Mouse (Mus musculus) forebrain, postnatal 0 days (tissue): ENCODE measurements around the gene Itpr1. TPM values are rescaled to one million over a fixed set of nuclear protein-coding genes. Genes with fewer than 3 reads are reported as not detected.

ENCODE experiments used
- ATAC-seq: fragments of 200-750 bp; cut with Nextera tagmentation; 2 replicates; pipeline ENCODE4 v1.8.0; 2017; ENCODE audit warnings: mild to moderate bottlenecking, moderate library complexity
- DNase-seq: peaks from one replicate; pipeline ENCODE4 v3.0.0-alpha.2; 2015
- H3K27ac ChIP-seq: fragments of 300-500 bp; sonication (generic); 2 replicates; pipeline ENCODE4 v1.5.1; 2014; ENCODE audit warnings: low read depth, mild to moderate bottlenecking, antibody characterized with exemption, low read length, moderate library complexity, mixed read lengths
- H3K27me3 ChIP-seq: fragments of 300-500 bp; sonication (generic); 2 replicates; pipeline ENCODE4 v1.6.1; 2014; ENCODE audit warnings: mild to moderate bottlenecking, low read length, mixed read lengths; ENCODE audit not compliant: insufficient read depth
- H3K36me3 ChIP-seq: fragments of 300-500 bp; sonication (generic); 2 replicates; pipeline ENCODE4 v1.6.1; 2014; ENCODE audit warnings: mild to moderate bottlenecking, moderate library complexity; ENCODE audit not compliant: insufficient read depth
- H3K4me1 ChIP-seq: fragments of 300-500 bp; sonication (generic); 2 replicates; pipeline ENCODE4 v1.6.1; 2014; ENCODE audit warnings: antibody characterized with exemption; ENCODE audit not compliant: insufficient read depth
- H3K4me2 ChIP-seq: fragments of 300-500 bp; sonication (generic); 2 replicates; pipeline ENCODE4 v1.6.1; 2014; ENCODE audit warnings: low read depth, mild to moderate bottlenecking, moderate library complexity
- H3K4me3 ChIP-seq: fragments of 300-500 bp; sonication (generic); 2 replicates; pipeline ENCODE4 v1.5.1; 2014; ENCODE audit warnings: low read depth, low read length, mixed read lengths
- H3K9ac ChIP-seq: fragments of 300-500 bp; sonication (generic); 2 replicates; pipeline ENCODE4 v1.6.1; 2014; ENCODE audit warnings: mild to moderate bottlenecking
- H3K9me3 ChIP-seq: fragments of 300-500 bp; sonication (generic); 2 replicates; pipeline ENCODE4 v1.6.1; 2016; ENCODE audit warnings: low read length
- CTCF ChIP-seq: sonication (generic); IDR thresholded peaks from 2 replicates; pipeline ENCODE4 v1.5.1; 2016; ENCODE audit warnings: antibody characterized with exemption, control low read depth, low read depth
- WGBS: fragments of 180-500 bp; shearing (Covaris S2); extraction: QIAGEN DNeasy Blood & Tissue Kit; methylation state at CpG from one replicate; pipeline ENCODE4 v1.1.7; 2014; 5-methylcytosine and 5-hydroxymethylcytosine counted together
- polyA plus RNA-seq: library from polyadenylated mRNA; unstranded; fragments of >200 nt; fragmentation: Nextera tagmentation; extraction: Ambion mirVana; gene quantifications from 2 replicates; pipeline ENCODE4 v1.2.1, GENCODE M21; 2015
- total RNA-seq: library from RNA; depleted of rRNA; stranded (reverse); fragments of >200 nt; gene quantifications from 2 replicates; pipeline ENCODE4 v1.2.3, GENCODE M21; 2014

The Itpr1 gene
- total and polyA plus RNA-seq, 2 experiments from 2014 or later = 5.5 to 39.6 TPM

- TF ChIP-seq CTCF = no peak
Measured at GRCm38 (mm10) chr6:108338362-108338761, 125.5 kb downstream of the Itpr1 start.

GRCm38 (mm10) chr6:108342989-108343388, 130.1 kb downstream of the Itpr1 start:
- H3K27ac ChIP-seq = no peak overlapping the region
- no peaks in the 10 kb centered on the region for H3K36me3 ChIP-seq
- ATAC-seq (no peak), DNase-seq (no peak)
- H3K9ac ChIP-seq = no peak overlapping the region
- no peak overlapping the region for H3K4me2 ChIP-seq
- H3K4me1 ChIP-seq = no peaks in the 10 kb centered on the region
- no peaks in the 10 kb centered on the region for H3K27me3 ChIP-seq
- WGBS = 79% methylated on average over 5 of the region's 5 CpGs
- TF ChIP-seq CTCF = no peak
- H3K9me3 ChIP-seq = no peaks in the 10 kb centered on the region
- H3K4me3 ChIP-seq = no peak overlapping the region

More at GRCm38 (mm10) chr6:108338362-108338761, 125.5 kb downstream of the Itpr1 start:
- no peaks in the 10 kb centered on the region for H3K36me3 ChIP-seq
- no peak for DNase-seq
- H3K4me1 ChIP-seq = peaks cover 16% of the 10 kb centered on the region
- no peaks in the 10 kb centered on the region for H3K9me3 ChIP-seq
- H3K4me2 ChIP-seq = no peak overlapping the region
- no peak overlapping the region for H3K27ac ChIP-seq
- ATAC-seq = no peak
- no peak overlapping the region for H3K9ac ChIP-seq
- WGBS = 92% methylated on average over 5 of the region's 5 CpGs
- no peaks in the 10 kb centered on the region for H3K27me3 ChIP-seq
- H3K4me3 ChIP-seq = no peak overlapping the region

- H3K4me2 ChIP-seq = no peak overlapping the region
- DNase-seq = no peak
- 75% methylated on average over 4 of the region's 4 CpGs for WGBS
Measured at GRCm38 (mm10) chr6:108343781-108344310, 130.9 kb downstream of the Itpr1 start.

GRCm38 (mm10) chr6:108350801-108351200, 137.9 kb downstream of the Itpr1 start:
- TF ChIP-seq CTCF = no peak
- no peaks in the 10 kb centered on the region for H3K27me3 ChIP-seq
- no peak overlapping the region for H3K27ac ChIP-seq
- DNase-seq = no peak
- WGBS = 83% methylated on average over 2 of the region's 2 CpGs
- no peak for ATAC-seq
- H3K4me1 ChIP-seq = no peaks in the 10 kb centered on the region
- no peaks in the 10 kb centered on the region for H3K9me3 ChIP-seq
- H3K36me3 ChIP-seq = no peaks in the 10 kb centered on the region
- no peak overlapping the region for H3K9ac ChIP-seq
- H3K4me2 ChIP-seq = no peak overlapping the region
- H3K4me3 ChIP-seq = no peak overlapping the region

More at GRCm38 (mm10) chr6:108343781-108344310, 130.9 kb downstream of the Itpr1 start:
- H3K9ac ChIP-seq = no peak overlapping the region
- peak; percentile 50 for TF ChIP-seq CTCF
- H3K9me3 ChIP-seq = no peaks in the 10 kb centered on the region
- no peak overlapping the region for H3K27ac ChIP-seq
- no peaks in the 10 kb centered on the region for H3K36me3 ChIP-seq
- H3K4me1 ChIP-seq = no peaks in the 10 kb centered on the region
- no peak overlapping the region for H3K4me3 ChIP-seq
- H3K27me3 ChIP-seq = no peaks in the 10 kb centered on the region
- ATAC-seq = no peak; the same call in 1 of the 2 replicates

- peak overlapping the region; percentile 30; the same call in 1 of the 2 replicates for H3K27ac ChIP-seq
- WGBS = 59% methylated on average over 8 of the region's 8 CpGs
Measured at GRCm38 (mm10) chr6:108351998-108352397, 139.1 kb downstream of the Itpr1 start.

GRCm38 (mm10) chr6:108367412-108367811, 154.5 kb downstream of the Itpr1 start:
- Histone ChIP-seq H3K36me3 (no peaks in the 10 kb centered on the region), H3K9ac (no peak overlapping the region), H3K9me3 (no peaks in the 10 kb centered on the region), H3K27me3 (no peaks in the 10 kb centered on the region), H3K27ac (no peak overlapping the region), H3K4me3 (no peak overlapping the region), H3K4me2 (no peak overlapping the region), H3K4me1 (no peaks in the 10 kb centered on the region)
- ATAC-seq (peak; percentile 55; the same call in 1 of the 2 replicates), DNase-seq (peak; percentile 39)
- TF ChIP-seq CTCF = peak; percentile 65
- 83% methylated on average over 4 of the region's 4 CpGs for WGBS

More at GRCm38 (mm10) chr6:108351998-108352397, 139.1 kb downstream of the Itpr1 start:
- no peak overlapping the region for H3K4me2 ChIP-seq
- no peaks in the 10 kb centered on the region for H3K36me3 ChIP-seq
- no peaks in the 10 kb centered on the region for H3K27me3 ChIP-seq
- no peaks in the 10 kb centered on the region for H3K9me3 ChIP-seq
- no peak overlapping the region for H3K9ac ChIP-seq
- DNase-seq (no peak), ATAC-seq (peak; percentile 53)
- H3K4me1 ChIP-seq = no peaks in the 10 kb centered on the region
- H3K4me3 ChIP-seq = no peak overlapping the region
- TF ChIP-seq CTCF = no peak

GRCm38 (mm10) chr6:108369031-108369430, 156.1 kb downstream of the Itpr1 start:
- WGBS = 96% methylated on average over 11 of the region's 11 CpGs
- no peak overlapping the region for H3K4me3 ChIP-seq
- H3K27ac ChIP-seq = no peak overlapping the region
- no peaks in the 10 kb centered on the region for H3K9me3 ChIP-seq
- no peak for TF ChIP-seq CTCF
- DNase-seq = no peak
- H3K4me2 ChIP-seq = no peak overlapping the region
- ATAC-seq = no peak
- H3K27me3 ChIP-seq = no peaks in the 10 kb centered on the region
- no peaks in the 10 kb centered on the region for H3K4me1 ChIP-seq
- H3K9ac ChIP-seq = no peak overlapping the region
- H3K36me3 ChIP-seq = no peaks in the 10 kb centered on the region
